Mouse (Mus musculus): ENCODE results near the gene Atg4a.

Atg4a gene

DNA sequence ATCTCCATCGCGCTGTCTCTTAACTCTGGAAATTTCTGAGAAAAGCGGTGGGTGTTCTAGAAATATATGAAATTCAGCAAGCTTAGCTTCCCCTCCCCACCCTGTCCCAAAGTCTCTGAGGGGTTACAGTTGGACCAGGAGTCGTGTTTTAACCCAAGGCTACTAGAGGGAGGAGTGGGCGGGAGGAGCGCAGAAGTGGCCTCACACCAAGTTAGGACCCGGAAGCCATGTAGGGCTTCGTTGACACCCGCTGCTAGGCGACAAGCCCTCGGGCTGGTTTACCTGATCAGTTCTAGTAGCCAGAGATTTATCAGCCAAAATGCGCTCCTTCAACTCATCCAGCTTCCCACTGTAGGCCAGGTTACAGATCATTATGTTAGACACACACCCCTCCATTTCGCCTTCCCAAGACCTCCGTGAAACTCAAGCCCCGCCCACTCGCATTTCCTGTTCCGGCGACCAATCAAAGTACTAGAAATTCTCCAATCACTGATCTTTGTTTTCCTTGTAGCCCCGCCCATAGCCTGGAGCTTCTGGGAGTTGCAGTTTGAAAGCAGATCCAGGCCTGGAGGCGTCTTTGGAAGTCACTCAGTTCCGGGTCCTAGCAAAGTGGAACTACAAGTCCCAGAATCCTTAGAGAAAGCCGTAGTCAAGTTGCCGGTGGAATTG lies at the start of gene Atg4a, which contains the start of gene Psmd10:
Gene Atg4a, plus strand, starts transcription at position 636 of the 669 bp plus-strand sequence.
Gene Psmd10, minus strand, starts transcription at position 457 of the 669 bp plus-strand sequence.
- DNase-seq (ENCODE audit: inconsistent ontology term), result peak; percentile 88

DNA sequence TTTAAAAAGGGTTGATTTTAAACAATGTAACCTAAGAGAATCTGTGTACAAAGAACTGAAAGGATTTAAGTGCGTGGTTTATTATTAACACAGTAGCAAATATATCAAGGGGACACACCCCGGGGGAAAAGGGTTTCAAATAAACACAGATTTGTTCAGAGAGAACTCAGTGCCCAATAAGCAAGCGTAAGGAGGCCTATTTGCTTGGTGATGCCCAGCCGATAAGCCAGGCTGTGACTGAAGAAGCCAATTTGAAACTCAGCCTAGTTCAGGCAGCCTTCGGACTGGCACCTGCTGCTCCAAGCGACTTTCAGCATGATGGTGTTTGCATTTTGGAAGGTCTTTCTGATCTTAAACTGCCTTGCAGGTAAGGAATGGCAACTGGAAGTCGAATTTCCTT lies 49.3 kb upstream of the Atg4a start, which contains the start of gene Vsig1:
Gene Vsig1, plus strand, starts transcription at position 249 of the 400 bp plus-strand sequence.
- DNase-seq (ENCODE audit: inconsistent ontology term), result no peak

DNA sequence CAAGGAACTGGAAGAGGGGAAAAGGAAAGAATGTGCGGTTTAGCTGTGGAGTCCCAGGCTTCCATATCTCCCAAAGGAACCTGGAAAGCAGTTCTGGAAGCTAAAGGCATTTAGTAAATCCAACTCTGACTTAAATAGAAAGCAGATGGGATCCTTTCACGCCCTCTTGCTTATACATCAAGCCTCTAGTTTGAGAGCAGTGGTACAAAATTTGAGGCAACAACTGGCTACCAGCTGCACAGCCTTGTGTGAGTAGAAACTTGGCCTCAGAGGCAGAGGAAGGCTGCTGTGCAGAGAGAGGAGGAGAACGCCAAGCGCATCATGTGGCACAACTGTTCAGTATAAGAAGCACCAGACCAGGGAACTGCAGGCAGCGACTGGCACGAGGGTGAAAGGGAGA lies 35.4 kb upstream of the Atg4a start:
- DNase-seq (ENCODE audit: inconsistent ontology term), result no peak

DNA sequence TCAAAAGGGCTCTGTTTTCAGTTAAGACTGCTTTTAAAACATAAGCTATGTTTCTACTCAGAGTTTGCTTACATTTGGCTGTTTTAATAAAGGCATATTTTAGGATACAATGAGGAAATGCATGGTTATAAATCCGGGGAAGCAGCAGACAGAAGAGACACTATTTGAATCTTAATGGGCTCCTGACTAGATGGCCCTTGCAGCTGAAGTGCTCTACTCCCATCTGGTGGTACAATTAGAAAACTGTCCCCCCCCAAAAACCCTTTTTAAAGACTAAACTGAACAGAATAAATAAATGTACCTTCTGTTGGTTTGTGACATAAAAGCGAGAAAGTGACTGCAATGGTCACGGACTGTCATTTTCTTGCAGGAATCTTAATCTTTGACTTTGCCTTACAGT lies 24.6 kb upstream of the Atg4a start:
- DNase-seq (ENCODE audit: inconsistent ontology term), result peak; percentile 5

DNA sequence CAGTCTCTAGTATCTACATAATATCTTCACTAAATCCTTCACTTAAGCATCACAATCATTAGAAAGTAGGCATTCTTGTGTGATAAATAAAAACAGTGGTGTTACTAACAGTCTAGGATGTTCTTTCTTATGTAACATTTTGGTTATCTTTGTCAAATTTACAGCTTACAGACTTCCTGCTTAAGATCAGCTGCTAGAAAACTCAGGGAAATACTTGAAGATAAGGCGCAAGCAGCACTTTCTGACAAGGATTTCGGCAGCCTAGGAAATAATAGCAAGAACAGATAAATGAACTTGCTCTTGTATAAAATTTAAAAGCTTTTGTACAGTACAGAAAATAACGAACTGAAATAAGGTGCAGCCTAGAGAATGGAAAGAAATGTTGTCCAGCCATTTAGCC lies 23.4 kb upstream of the Atg4a start:
- no peak for DNase-seq (ENCODE audit: inconsistent ontology term)

DNA sequence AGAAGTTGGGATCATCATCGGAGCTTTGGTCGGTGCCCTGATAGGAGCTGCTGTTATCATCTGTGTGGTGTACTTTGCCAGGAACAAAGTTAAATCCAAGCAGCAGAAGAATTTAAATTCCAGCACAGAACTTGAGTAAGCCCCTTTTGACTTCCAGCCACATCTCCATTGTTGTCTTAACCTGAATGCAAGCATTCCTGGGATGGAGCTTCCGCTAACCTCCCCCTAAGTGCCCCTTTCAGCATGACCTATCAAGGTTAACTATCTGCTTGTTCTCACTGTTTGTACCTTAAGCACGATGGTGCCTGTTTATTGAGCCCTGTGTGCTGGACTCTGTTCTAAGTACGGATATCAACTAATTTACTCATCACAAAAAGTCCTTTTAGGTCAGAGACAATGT lies 20.4 kb upstream of the Atg4a start:
- no peak for DNase-seq (ENCODE audit: inconsistent ontology term)

DNA sequence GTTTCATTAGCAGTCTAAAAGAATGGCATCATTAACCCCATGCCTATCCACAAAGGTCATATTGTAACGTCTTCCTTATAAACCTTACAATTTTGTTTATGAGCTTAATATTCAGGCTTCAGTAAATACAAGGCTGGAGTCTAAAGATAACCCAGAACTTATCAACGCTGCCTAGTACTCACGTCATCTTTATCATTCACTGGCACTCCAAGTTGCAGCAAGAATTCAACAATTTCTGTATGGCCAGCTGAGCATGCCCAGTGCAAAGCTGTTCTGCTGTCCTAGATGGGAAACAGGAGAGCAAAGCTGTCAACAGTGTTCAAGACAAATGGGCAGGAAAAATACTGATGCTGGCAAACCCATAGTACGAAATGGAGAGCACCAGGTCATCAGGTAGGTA lies 3.1 kb upstream of the Atg4a start:
- no peak for DNase-seq (ENCODE audit: inconsistent ontology term)

DNA sequence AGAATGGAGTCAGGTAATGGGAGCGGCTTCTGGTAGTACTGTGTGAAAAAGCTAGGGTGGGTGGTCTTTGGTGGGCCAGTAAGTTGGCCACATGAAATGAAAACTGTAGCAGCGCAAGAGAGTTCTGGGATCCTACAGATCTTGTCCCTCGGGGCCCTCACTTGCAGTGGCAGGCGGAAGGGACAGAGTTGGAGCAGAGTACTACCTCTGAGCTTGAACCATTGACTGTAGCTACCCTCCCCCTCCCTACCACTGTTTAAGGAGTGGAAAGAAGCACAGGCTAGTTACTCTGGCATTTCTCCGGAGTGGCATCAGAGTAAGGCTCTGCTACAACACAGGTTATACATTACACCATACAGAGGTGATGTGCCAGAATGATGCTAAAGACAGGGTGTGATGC lies 252 bp downstream of the Atg4a start:
- no peak for DNase-seq (ENCODE audit: inconsistent ontology term)

DNA sequence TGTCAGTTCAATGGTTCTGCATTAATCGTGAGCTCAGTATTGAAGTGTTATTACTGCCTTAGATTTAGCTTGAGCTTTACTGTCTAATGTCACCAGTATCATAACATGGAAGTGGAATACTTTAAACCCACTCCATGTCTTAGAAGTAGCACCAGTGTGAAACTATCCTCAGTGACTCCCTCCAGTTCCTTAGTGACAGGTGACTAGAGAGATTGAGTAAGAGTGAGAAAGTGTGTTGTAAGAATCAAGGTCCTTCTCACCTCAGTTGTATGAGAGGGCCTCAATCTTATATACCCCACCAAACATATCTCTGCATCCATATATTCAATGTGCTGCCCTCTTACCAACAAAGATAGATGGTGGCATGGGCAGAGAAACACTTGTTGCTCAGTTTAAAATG lies 22.2 kb downstream of the Atg4a start:
- no peak for DNase-seq (ENCODE audit: inconsistent ontology term)

DNA sequence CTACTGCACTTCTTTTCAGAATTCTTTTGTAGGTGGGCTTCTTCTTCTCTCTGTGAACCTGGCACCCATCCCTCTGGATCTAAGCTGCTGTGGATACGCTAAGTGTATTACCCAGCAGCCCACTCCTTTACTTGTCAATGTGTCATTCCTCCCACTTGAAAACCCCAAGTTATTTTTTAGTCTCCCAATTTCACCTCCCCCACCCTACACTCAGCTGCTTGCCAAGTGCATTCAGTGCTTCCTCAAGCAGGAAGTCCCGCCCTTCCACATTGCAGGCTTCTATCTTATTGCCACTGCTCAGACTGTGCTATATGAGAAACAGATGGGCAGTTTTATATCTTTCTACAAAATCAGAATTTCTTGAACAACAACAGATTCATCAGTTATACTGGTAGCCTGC lies 22.8 kb downstream of the Atg4a start:
- no peak for DNase-seq (ENCODE audit: inconsistent ontology term)

DNA sequence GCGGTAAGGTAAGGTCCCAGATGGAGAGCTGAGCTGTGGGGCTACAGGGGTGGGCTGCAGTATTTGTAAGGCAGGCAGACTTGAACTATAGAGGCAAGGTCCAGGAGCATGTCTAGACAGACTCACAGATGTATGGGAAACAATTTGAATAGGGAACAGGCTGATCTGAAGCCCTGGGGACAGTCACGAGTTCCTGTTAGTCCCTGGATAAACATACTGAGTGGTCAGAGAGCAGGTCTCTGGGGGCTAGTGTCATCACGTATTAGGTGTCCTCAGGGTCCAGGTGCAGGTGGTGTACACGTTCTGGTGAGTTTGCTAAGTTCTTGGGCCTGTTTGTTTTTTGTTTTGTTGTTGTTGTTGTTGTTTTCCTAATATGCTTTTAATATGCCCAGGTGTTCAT lies 23.5 kb downstream of the Atg4a start:
- no peak for DNase-seq (ENCODE audit: inconsistent ontology term)

DNA sequence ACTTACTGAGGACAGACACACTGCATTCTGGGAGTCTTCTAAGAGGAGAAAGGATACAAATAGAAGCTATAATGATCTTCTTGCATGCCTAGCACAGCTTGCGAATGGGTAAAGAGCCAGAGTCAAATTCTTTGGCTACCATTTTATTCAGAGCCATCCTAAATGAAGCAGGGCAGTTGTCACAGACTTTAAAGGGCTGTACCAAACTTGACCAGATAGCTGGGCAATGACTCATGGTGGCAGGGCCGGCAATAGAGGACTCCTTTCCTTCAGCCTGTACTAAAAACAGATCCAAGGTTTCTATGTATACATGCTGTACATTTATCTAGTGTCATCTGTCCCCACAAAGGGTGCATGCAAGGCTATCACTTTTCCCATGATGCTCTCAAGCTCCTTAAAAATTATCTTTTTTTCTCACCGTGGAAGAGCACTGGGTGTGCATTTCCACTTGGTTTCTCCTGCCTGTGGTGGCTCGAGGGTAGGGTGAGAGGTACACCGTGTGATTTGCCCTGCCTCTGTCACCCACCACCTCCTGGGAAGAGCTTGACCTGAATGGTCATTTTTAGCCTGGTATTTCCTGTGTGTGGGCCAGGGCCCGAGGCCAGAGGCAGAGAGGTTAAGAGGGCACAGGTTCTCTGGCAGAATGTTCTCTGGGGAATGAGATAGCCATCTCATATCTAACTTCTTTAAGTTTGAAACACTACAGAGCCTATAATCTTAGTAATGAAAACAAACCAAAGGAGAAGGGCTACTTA lies 26.7 kb downstream of the Atg4a start:
- peak; percentile 66 for DNase-seq (ENCODE audit: inconsistent ontology term)

DNA sequence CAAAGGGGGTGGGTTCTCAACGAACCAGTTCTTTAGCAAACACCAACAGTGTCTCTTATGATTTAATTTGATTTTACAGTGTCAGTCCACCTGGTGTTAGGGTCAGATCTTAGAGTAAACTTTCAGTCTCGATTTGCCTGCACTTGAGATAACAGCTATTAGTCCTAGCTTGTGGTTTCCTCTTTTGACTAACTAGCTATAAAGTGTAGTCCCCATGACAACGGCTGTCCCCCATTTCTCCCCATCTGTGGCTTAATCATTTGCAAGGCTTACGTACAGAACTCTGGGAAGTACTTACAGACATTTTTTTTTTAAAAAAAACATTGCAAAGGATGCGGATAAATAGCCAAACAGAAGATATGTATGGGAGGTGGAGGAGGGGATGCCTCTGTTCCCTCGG lies 28.1 kb downstream of the Atg4a start:
- DNase-seq (ENCODE audit: inconsistent ontology term), result no peak

DNA sequence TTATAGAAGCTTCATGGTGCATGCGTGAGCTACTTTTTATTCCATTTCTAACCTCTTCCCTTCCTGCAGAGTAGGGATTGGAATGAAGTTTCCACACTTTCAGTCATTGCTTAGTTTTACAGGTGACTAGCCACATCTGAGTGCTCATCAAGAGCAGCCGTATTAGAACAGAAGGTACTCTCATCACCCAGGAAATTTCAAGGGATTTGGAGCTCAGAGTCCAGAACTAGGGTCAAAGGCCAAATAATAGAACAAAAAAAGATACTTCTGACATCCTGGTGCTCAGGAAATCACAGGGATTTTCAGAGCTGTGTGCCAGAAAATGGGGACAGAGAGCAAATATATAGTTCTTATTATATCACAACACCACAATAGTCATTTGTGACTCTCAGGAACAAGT lies 28.5 kb downstream of the Atg4a start:
- DNase-seq (ENCODE audit: inconsistent ontology term), result no peak

DNA sequence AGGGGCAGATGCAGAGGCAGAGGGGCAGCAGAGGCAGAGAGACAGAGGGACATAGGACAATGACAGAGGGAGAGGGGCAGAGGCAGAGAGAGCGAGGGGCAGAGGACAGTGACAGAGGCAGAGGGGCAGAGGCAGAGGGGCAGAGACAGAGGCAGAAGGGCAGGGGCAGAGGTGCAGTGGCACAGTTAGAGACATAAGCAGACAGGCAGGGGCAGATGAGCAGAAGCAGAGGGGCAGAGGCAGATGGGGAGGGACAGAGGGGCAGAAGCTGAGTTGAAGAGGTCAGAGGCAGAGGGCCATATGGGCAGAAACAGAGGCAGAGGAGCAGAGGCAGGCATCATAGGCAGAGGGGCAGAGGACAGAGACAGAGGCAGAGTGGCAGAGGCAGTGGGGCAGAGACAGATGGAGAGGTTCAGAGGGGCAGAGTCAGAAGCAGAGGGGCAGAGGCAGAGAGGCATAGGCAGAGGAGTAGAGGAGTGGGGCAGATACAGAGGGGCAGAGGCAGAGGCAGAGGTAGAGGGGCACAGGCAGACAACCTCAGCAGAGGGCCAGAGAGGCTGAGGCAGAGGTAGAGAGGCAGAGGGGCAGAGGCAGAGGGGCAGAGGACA lies 40.3 kb downstream of the Atg4a start:
- no peak for DNase-seq (ENCODE audit: inconsistent ontology term)

DNA sequence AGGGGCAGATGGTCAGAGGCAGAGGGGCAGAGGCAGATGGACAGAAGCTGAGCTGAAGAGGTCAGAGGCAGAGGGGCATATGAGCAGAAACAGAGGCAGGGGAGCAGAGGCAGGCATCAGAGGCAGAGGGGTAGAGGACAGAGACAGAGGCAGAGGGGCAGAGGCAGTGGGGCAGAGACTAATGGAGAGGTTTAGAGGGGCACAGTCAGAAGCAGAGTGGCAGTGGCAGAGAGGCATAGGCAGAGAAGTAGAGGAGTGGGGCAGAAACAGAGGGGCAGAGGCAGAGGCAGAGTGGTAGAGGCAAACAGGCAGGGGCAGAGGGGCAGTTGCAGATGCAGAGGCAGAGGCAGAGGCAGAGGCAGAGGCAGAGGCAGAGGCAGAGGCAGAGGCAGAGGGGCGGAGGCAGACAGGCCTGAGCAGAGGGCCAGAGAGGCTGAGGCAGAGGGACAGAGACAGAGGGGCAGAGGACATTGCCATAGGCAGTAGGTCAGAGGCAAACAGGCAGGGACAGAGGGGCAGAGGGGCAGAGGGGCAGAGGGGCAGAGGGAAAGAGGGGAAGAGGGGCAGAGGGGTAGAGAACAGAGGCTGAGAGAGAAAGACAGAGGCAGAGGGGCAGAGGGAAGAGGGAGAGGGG lies 41.3 kb downstream of the Atg4a start:
- DNase-seq (ENCODE audit: inconsistent ontology term), result no peak

DNA sequence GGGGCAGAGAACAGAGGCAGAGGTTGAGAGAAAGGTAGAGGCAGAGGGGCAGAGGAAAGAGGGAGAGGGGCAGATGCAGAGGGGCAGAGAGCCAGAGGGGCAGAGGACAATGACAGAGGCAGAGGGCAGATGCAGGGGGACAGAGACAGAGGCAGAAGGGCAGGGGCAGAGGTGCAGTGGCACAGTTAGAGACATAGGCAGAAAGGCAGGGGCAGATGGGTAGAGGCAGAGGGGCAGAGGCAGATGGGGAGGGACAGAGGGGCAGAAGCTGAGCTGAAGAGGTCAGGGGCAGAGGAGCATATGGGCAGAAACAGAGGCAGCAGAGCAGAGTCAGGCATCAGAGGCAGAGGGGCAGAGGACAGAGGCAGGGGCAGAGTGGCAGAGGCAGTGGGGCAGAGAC lies 42.2 kb downstream of the Atg4a start:
- DNase-seq (ENCODE audit: inconsistent ontology term), result no peak

DNA sequence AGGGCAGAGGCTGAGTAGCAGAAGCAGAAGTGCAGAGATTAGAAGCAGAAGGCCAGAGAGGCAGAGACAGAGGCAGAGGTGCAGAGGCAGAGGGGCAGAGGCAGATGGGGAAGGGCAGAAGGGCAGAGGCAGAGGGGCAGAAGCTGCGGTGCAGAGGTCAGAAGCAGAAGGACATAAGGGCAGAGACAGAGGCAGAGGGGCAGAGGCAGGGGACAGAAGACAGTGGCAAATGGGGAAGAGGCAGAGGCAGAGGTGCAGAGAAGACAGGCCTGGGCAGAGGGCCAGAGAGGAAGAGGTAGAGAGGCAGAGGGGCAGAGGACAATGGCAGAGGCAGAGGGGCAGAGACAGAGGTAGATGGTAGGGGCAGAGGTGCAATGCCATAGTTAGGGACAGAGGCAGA lies 193.0 kb downstream of the Atg4a start:
- DNase-seq (ENCODE audit: inconsistent ontology term), result no peak

DNA sequence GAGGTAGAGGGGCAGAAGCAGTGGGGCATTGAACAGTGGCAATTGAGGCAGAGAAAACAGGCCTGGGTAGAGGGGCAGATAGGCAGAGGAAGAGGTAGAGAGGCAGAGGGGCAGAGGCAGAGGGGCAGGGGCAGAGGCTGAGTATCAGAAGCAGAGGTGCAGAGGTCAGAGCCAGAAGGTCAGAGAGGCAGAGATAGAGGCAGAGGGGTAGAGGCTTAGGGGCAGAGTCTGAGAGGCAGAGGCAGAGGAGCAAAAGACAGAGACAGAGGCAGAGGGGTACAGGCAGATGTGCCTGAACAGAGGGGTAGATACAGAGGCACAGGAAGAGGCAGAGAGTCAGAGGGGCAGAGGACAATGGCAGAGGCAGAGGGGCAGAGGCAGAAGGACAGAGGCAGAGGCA lies 193.6 kb downstream of the Atg4a start:
- DNase-seq (ENCODE audit: inconsistent ontology term), result no peak

DNA sequence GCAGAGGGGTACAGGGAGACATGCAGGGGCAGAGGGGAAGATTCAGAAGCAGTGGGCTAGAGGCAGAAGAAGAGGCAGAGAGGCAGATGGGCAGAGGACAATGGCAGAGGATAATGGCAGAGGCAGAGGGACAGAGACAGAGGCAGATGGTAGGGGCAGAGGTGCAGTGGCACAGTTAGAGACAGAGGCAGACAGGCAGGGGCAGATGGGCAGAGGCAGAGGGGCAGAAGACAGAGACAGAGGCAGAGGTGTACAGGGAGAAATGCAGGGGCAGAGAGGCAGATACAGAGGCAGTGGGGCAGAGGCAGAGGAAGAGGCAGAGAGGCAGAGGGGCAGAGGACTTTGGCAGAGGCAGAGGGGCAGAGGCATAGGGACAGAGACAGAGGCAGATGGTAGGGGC lies 194.5 kb downstream of the Atg4a start:
- DNase-seq (ENCODE audit: inconsistent ontology term), result no peak

DNA sequence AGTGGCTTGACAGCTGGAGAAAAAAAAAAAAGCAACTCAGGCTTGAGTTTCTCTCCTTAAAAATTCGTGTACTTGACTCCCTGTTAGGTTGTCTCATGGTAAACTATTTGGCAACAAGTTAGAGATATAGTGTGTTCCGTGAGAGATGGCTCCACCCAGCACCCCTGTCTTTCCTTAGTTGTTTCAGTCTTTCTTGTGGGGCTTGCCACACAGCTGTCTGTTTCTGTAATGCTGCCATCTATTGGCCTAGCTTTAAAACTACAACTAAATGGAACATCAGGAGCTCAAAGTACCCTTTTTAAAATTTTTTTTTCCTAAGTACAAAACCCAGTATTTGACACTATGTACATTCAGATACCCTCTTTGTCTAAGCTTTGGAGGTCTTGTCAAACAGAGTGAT lies 200.0 kb downstream of the Atg4a start:
- peak; percentile 14 for DNase-seq (ENCODE audit: inconsistent ontology term)

DNA sequence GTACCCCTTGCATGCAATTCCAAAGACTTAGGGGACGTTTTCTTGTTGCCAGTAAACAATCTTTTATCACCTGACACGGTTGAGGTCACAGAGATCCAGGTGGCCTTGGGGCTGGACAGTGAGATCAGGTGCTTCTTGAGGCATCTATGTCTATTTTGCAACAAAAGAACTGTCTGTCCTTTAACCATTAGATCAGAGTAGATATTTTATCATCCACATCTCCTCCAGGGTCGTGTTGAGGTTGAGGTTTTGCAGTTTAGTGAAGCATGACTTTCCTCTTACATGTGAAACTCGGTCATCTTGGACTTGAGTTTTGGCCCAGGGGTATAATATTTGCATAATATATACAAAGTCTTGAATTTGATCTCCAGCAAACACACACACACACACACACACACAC lies 200.9 kb downstream of the Atg4a start:
- DNase-seq (ENCODE audit: inconsistent ontology term), result no peak

DNA sequence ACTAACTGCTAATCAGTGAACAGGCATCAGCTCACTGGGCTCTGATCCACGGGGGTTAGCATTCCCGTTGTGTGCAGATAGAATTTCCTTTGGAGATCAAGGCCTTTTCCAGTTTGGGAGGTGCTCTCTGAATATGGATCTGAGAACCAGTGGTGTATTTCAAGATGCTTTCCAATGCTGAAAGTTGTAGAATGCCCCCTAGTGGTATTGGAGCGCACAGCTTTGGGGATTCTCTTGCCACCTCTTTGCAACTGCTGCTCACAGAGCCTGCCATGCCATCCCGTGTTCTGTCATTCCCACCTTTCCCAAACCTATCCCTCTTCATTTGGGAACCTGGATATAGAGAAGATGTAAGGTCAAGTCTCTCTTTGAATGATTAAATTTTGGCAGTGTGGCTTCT lies 201.5 kb downstream of the Atg4a start:
- peak; percentile 26 for DNase-seq (ENCODE audit: inconsistent ontology term)

Data from Muller cell, postnatal 12 days (primary cell).